Mouse (Mus musculus) left cerebral cortex, postnatal 14 days (tissue): ENCODE data around the gene Ntpcr. TPM values are rescaled to one million over a fixed set of nuclear protein-coding genes. Genes with fewer than 3 reads are reported as not detected.

ENCODE experiments used
- DNase-seq, 2 experiments: peaks; one replicate each; pipeline ENCODE4 v3.0.0; 2021 to 2022; ENCODE audit warnings: low spot score in 2 of 2, mixed read lengths in 1 of 2
- intact Hi-C: fragments of 180-260 bp; cut with DNase I; formaldehyde crosslinking; loops from one replicate; pipeline ENCODE4 v1.15.1; 2025
- total RNA-seq, 2 experiments: library from RNA; stranded (reverse); gene quantifications; 2 replicates each; pipeline ENCODE4 v1.2.3; 2021

Ntpcr gene
- total RNA-seq, 2 experiments from 2014 or later = 22.0 to 25.2 TPM

DNA sequence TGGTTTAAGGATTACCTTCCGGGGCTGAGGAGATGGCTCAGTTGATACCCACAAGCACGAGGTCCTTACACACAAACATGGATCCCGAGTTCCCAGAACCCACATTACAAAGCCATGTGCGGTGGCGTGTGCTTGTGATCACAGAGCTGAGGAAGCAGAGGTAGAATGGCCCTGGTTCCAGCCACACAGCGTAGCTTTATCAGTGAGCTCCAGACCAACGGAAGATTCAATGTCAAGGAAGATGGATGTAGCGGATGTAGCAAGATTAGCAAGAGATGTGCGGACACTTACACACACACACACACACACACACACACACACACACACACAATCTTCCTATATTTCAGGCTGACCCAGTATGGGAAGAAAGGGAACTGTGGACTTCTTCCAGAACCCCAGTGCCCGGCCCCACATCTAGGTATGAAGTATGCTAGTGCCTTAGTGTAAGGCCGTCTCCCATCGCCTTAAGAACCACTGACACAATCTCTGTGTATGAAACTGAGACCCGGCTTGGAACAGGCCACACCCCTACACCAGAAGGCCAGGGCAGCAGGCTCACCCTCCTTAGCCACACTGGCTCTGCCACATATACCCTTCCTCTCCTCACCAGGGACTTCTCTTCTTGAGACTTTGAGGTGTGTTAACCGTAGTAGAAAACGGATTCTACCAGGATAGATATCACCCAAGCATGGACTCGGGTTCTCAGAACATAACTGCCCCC lies 33.5 kb downstream of the Ntpcr start:
- intact Hi-C loops = no loop called here
- no peak for DNase-seq

DNA sequence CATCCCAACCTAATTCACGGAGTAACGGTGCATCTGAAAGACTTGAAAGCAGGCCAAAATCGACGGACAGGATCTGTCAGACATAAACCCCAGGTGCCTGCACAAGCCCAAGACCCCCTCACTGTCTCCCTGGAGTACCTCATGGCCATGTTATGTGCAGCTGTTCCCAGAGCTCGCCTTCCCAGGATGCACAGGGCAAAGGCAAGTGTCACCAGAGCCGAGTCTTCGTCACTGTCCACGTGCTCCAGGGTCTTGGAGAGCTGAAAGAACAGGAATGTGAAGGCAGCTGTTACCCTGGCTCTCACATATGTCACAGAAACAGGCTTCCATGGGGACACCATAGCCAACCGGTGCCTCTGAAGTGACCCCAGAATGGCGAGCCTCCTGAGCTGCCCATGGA lies 38.3 kb downstream of the Ntpcr start:
- DNase-seq = no peak
- intact Hi-C loops = no loop called here

DNA sequence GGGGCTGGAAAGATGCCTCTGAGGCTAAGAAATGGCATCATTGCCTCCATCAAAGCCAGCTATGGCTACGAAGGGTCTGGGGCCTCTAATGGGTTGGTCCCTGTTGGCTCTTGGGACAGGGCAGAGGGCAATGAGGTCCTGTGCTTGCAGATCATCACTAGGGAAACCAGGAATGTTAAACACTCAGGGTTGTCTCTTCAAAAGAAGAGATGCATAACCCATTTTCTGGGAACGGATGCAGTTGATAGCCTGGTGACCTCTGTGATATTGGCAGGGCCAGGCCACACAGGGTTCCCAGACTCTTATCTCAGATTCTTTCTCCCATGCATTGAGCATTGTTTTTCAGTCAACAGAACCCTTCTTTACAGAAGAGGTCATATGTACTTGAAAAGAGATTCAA lies 42.5 kb downstream of the Ntpcr start:
- intact Hi-C loops = no loop called here
- no peak for DNase-seq

DNA sequence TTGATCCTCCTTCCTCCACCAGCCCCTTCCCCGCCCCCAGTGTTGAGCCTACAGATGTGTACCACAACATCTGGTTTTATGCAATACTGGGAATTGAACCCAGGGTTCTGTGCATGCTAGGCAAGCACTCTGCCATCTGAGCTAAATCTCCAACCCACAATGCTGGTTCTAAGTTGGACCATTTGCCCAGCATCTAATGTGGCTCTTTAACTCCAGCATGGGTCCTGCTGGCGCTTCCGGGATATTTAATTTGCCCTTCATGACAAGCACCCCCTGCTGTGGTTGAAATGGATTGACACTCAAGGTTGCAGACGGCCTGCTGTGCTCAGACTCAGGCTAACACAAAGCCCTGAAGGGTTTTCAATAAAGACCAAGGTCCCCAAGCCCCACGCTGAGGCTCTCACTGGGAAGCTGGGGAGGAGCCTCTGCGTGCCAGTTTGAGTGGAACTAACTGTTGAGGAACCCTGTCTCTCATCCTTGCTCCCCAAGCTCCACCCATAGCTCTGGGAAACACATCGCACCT lies 43.6 kb downstream of the Ntpcr start:
- no peak for DNase-seq
- intact Hi-C loops = no loop called here

DNA sequence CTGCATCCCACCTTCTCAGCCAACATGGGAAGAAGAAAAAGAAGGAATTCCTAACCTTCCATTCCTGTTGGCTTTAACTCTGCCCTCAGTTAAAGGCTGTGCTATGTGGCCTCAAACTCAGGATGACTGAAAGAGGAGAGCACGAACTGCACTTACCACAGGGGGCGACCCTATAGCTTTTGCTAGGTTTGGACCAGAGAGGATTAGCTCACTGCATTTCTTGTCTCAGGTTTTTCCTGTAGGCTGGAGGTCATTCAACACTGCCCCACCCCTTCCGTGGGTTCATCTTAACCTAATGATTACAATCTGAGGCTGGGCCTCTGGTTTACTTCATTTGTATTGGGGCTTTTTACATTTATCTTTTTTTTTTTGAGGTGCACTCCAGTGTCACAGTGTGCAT lies 45.3 kb downstream of the Ntpcr start:
- no peak for DNase-seq
- intact Hi-C loops = no loop called here

DNA sequence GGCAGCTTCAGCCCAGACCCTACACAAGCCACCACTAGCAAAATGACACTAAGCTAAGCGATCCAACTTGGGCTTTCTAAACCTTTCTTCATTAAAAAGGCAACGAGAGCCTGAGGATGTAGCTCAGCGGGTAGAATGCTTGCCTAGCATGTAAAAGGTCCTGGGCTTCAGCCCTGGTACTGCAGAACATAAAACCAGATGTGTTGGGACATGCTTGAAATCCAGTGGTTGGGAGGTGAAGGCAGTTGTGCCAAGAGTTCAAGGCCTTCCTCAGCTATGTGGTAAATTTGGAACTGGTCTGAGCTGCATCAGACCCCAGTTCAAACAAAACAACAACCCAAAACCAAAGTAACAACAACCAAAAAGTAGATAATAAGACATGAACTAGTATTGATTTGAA lies 46.6 kb downstream of the Ntpcr start:
- no peak for DNase-seq
- intact Hi-C loops = no loop called here

DNA sequence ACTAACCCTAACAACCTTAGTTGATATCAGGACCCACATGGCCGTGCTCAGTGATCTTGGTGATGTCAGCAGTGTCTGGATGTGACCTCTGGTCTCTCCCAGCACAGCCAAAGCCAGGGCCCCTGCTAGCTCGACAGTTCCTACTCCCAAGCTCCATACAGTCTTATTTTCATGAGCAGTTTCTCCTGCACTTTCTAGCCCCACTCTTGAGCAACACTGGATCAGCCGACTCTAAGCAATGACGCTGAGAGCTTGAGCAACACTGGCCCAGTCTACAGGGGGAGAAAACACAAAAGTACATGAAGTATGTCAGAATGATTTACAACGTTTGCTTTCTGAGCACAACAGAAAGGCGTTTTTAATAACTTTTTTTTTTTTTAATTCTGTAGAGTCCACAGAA lies 47.0 kb downstream of the Ntpcr start:
- intact Hi-C loops = no loop called here
- DNase-seq = no peak

DNA sequence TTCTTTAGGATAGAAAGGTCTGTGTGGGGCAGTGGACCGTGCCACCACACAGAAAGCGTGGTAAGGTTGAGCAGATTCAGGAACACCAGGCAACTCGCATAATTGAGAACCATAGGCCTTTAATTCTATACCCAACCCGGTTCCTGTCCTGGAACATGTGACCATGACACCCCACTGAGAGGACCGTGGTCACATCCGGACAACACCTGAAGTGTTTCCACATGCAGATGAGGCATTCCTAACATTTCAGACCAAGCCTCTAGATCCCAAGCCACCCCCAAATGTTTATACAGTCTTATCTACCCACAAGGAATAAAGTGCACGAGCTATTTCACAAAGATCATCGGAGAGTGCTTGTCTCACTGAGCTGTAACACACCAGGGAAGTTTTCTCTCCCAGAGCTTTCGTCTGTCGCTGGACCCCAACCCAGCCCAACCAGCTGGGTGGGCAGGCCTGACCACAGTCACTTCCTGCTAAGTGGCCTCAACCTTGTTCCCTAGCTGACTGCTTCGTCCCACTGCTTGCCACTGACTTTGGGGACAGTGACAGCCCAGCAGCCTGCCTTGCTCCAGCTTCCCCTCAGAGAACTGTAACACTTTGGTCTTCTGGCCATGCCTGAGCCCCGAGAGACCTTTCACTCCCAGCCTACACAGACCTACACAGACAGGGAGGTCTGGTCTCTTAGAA lies 47.9 kb downstream of the Ntpcr start:
- intact Hi-C loops = no loop called here
- no peak for DNase-seq

DNA sequence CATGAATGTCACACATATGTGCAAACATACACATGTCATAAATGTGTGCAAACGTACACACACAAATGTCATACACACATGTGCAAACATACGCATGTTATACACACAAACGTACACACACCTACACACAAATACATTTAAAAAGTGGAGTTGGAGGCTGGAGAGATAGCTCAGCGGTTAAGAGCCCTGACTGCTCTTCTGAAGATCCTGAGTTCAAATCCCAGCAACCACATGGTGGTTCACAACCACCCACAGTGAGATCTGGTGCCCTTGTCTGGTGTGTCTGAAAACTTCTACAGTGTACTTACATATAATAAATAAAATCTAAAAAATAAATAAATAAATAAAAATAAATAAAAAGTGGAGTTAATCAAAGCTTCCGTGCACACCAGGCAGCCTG lies 49.2 kb downstream of the Ntpcr start:
- DNase-seq = no peak
- intact Hi-C loops = no loop called here

DNA sequence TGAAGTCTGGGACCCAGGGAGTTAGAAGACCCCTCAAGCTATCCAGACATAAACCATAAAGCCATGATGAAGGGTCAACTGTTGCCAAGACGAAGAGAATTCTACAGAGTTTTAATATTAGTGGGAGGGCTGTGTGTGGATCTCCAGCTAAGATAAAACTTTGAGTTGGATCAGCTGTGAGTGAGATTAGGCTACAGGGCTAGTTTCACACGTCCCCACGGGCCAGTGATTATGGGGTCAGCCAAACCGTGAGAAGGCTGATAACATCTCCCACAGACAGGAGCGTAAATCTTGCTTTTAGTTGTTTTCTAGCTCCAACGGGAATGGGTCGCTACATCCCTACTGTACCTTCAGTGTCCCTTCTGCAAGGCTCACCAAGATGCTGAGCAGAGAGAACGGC lies 49.9 kb downstream of the Ntpcr start:
- intact Hi-C loops = no loop called here
- no peak for DNase-seq

DNA sequence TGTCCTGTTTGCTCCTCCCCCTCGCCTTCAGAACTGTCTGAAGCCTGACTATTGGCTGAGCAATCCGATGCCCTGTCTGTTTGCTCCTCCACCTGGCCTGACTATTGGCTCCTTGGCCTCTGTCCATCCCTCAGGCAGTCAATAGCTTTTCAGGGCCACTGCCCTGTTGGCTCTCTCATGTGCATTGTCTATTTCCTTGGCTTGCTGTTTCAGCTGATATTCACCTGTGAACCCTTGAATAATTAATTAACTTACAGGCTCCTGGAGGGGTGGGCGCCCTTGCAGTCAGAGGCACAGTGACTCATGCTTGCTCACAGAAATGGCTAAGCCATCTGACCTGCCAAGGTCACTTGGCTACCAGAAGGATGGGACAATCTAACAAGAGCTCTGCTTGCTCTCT lies 52.4 kb downstream of the Ntpcr start:
- intact Hi-C loops = no loop called here
- no peak for DNase-seq

DNA sequence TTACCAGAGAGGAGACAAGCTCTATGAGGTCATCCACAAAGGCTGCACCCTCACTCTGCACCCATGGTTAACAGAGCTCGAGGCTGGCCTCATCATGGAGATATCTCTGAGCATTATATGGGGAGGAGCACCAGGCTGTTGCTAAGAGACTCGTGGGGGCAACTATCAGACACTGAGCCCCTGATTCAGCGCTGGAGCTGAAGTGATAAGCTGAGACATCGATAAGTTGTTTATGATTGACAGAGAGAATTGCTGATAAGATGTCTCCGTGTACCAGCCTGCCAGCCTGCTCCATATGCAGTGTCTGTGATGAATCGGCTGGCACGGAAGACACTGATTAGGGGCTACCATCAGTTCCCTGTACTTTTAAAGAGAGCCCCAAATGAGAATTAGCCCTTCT lies 57.1 kb downstream of the Ntpcr start:
- DNase-seq = no peak
- intact Hi-C loops = no loop called here

DNA sequence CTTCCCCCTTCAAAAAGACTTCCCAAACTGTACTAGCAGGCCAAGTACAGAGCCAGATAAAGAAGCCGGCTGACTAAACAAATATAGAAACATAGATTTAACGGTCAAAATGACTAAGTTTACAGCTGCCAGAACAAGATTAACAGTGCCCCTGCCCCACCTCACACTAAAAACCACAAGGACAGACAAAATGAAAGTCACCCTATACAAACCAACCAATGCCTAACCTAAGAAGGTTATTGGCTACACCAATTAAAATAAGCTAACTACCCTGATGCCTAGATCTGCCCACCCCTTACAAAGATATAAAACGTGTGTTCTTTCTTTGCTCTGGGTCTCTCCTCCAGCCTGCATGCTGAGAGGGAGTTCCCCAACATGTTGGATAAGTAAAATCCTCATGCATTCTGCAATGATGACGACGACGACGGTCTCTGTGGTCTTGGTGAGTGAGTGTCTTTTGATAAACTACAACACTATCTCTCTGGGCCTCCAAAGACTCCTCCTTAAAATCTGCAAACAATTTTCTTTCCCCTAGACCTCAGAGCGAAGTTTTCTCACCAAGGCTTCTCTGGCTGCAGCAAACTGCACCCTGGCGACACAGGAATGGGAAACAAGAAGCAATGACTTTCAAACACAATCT lies 63.2 kb downstream of the Ntpcr start:
- intact Hi-C loops = no loop called here
- no peak for DNase-seq

DNA sequence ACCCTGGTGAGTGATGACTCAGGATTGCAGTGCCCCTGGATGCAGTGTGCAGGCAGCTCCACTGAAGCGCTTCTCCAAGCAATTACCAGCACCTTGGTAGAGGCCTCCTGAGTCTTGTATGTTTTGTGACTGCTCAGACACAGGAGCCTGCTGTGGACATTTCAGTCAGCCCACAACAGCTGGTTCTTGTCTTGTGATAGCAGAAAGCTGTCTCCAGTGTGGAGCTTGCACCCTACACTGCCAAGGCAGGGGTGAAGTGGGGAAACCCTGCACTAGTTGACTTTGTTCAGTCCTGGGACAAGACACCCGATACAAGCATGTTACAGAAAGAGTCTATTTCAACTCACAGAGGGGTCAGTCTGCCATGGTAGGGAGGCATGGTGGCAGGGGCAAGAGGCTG lies 65.6 kb downstream of the Ntpcr start:
- intact Hi-C loops = no loop called here
- DNase-seq = no peak

DNA sequence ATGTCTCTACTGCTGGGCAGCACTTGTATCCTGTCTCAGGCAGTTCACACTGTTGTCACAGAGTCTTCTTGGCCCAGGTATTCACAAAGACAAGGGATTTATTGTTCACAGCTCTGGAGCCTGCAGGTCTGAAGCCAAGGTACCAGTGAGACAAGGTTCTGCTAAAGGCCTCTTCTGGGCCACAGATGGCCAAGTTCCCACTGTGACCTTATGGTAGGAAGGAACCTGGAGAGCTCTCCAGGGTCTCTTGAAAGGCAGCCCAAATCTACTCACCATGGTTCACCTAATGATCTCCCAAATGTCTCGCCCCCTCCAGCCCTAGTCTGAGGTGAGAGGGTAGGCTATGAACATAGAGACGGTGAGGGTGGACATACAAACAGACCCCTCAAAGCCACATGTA lies 67.2 kb downstream of the Ntpcr start:
- intact Hi-C loops = no loop called here
- DNase-seq = no peak

Other genes with a start within 250 kb of the Ntpcr start
- gene Sipa1l2, start 160.2 kb upstream of the Ntpcr start, total RNA-seq = 10 to 100 TPM; 37.7 to 41.5 TPM
- 1 to 10 TPM; 4.2 to 5.2 TPM for gene Map10, start 60.1 kb upstream of the Ntpcr start, total RNA-seq
- gene Pcnx2, start 168.4 kb downstream of the Ntpcr start, total RNA-seq = 10 to 100 TPM; 80.3 to 83.2 TPM
- gene Map3k21, start 180.5 kb downstream of the Ntpcr start, total RNA-seq = 1 to 10 TPM; 1.5 to 2.2 TPM